Mouse (Mus musculus): ENCODE data around the gene Clic4. TPM values are rescaled to one million over a fixed set of nuclear protein-coding genes. Genes with fewer than 3 reads are reported as not detected.
"Not testable (repeated sequence)": the region's sequence is repeated elsewhere in the genome, so short reads cannot be mapped to it uniquely, and the experiment has no call there.

Clic4 gene
- total RNA-seq, 2 experiments from 2014 or later = 40.1 to 40.2 TPM

- DNase-seq (ENCODE audit: low spot score in 2 of 2) = no peak
Observed at GRCm38 (mm10) chr4:135191604-135192003, 81.0 kb downstream of the Clic4 start.

- no peak for DNase-seq (ENCODE audit: low spot score in 2 of 2)
Observed at GRCm38 (mm10) chr4:135191185-135191584, 81.4 kb downstream of the Clic4 start.

GRCm38 (mm10) chr4:135190364-135190763, 82.2 kb downstream of the Clic4 start:
- no peak for DNase-seq (ENCODE audit: low spot score in 2 of 2)

GRCm38 (mm10) chr4:135189452-135190008, 83.1 kb downstream of the Clic4 start:
- DNase-seq (ENCODE audit: low spot score in 2 of 2) = no peak

- not testable (repeated sequence) for DNase-seq (ENCODE audit: low spot score in 2 of 2)
Observed at GRCm38 (mm10) chr4:135184277-135184676, 88.3 kb downstream of the Clic4 start.

GRCm38 (mm10) chr4:135181819-135182218, 90.8 kb downstream of the Clic4 start:
- no peak for DNase-seq (ENCODE audit: low spot score in 2 of 2)

- no peak for DNase-seq (ENCODE audit: low spot score in 2 of 2)
Observed at GRCm38 (mm10) chr4:135179077-135179481, 93.5 kb downstream of the Clic4 start.

- DNase-seq (ENCODE audit: low spot score in 2 of 2) = no peak
Observed at GRCm38 (mm10) chr4:135177568-135177967, 95.0 kb downstream of the Clic4 start.

GRCm38 (mm10) chr4:135175406-135176120, 97.1 kb downstream of the Clic4 start:
- no peak for DNase-seq (ENCODE audit: low spot score in 2 of 2)

GRCm38 (mm10) chr4:135171304-135171875, 101.2 kb downstream of the Clic4 start:
- no peak for DNase-seq (ENCODE audit: low spot score in 2 of 2)

GRCm38 (mm10) chr4:135169501-135169900, 103.1 kb downstream of the Clic4 start:
- no peak for DNase-seq (ENCODE audit: low spot score in 2 of 2)

GRCm38 (mm10) chr4:135169096-135169495, 103.5 kb downstream of the Clic4 start:
- no peak for DNase-seq (ENCODE audit: low spot score in 2 of 2)

GRCm38 (mm10) chr4:135167816-135168527, 104.6 kb downstream of the Clic4 start:
- DNase-seq (ENCODE audit: low spot score in 2 of 2) = no peak

- no peak for DNase-seq (ENCODE audit: low spot score in 2 of 2)
Observed at GRCm38 (mm10) chr4:135166413-135167225, 106.0 kb downstream of the Clic4 start.

- DNase-seq (ENCODE audit: low spot score in 2 of 2) = no peak
Observed at GRCm38 (mm10) chr4:135165761-135166160, 106.9 kb downstream of the Clic4 start.

Other genes starting within 250 kb of the Clic4 start
- gene Runx3, start 152.2 kb downstream of the Clic4 start, total RNA-seq (2021) = not detected
- 100 to 1,000 TPM; 117 to 138 TPM for gene Srrm1, start 80.5 kb upstream of the Clic4 start, total RNA-seq (2021)
- gene Ncmap, start 125.4 kb upstream of the Clic4 start, total RNA-seq (2021) = under 1 TPM; 0.23 to 0.37 TPM
- gene Rcan3, start 161.0 kb upstream of the Clic4 start, total RNA-seq (2021) = 10 to 100 TPM; 24.1 to 25.9 TPM
- 1 to 10 TPM; 1.7 to 3.5 TPM for gene Stpg1, start 222.0 kb upstream of the Clic4 start, total RNA-seq (2021)
- gene Nipal3, start 222.2 kb upstream of the Clic4 start, total RNA-seq (2021) = 10 to 100 TPM; 87.9 to 89.0 TPM